Mouse (Mus musculus): Measurements from ENCODE around the gene Slc9a9. TPM values are rescaled to one million over a fixed set of nuclear protein-coding genes. Genes with fewer than 3 reads are reported as not detected.

Slc9a9 gene
- polyA plus RNA-seq, 1 experiment: not detected

- no peak for TF ChIP-seq POLR2A (IDR thresholded peaks at IDR 0.05; ENCODE audit: insufficient read depth, low read depth, low read length)
- TF ChIP-seq CTCF (IDR thresholded peaks at IDR 0.05; ENCODE audit: insufficient read depth, low read depth, low read length): no peak
- H3K27ac ChIP-seq (ENCODE audit: insufficient read depth, low read depth, low read length): no peak overlapping the region
- H3K4me1 ChIP-seq (ENCODE audit: control insufficient read depth, insufficient read depth, low read length): no peaks in the 10 kb centered on the region
- H3K4me3 ChIP-seq (ENCODE audit: insufficient read depth, low read depth, low read length): no peak overlapping the region
Observed at GRCm38 (mm10) chr9:95079951-95080350, 410.2 kb downstream of the Slc9a9 start.

- Histone ChIP-seq H3K27ac (ENCODE audit: insufficient read depth, low read depth, low read length) (no peak overlapping the region), H3K4me3 (ENCODE audit: insufficient read depth, low read depth, low read length) (no peak overlapping the region), H3K4me1 (ENCODE audit: control insufficient read depth, insufficient read depth, low read length) (no peaks in the 10 kb centered on the region)
- WGBS: 57% methylated on average over 8 of the region's 8 CpGs
- TF ChIP-seq POLR2A (IDR thresholded peaks at IDR 0.05; ENCODE audit: insufficient read depth, low read depth, low read length) (no peak), CTCF (IDR thresholded peaks at IDR 0.05; ENCODE audit: insufficient read depth, low read depth, low read length) (no peak)
Observed at GRCm38 (mm10) chr9:95086109-95086821, 416.6 kb downstream of the Slc9a9 start.

- no peak overlapping the region for H3K27ac ChIP-seq (ENCODE audit: insufficient read depth, low read depth, low read length)
- no peak for TF ChIP-seq POLR2A (IDR thresholded peaks at IDR 0.05; ENCODE audit: insufficient read depth, low read depth, low read length)
- no peak for TF ChIP-seq CTCF (IDR thresholded peaks at IDR 0.05; ENCODE audit: insufficient read depth, low read depth, low read length)
- 98% methylated on average over 4 of the region's 4 CpGs for WGBS
Observed at GRCm38 (mm10) chr9:95088221-95088620, 418.5 kb downstream of the Slc9a9 start.

GRCm38 (mm10) chr9:95089050-95089449 lies 419.3 kb downstream of the Slc9a9 start:
- Histone ChIP-seq H3K4me3 (ENCODE audit: insufficient read depth, low read depth, low read length) (no peak overlapping the region), H3K4me1 (ENCODE audit: control insufficient read depth, insufficient read depth, low read length) (no peaks in the 10 kb centered on the region), H3K27ac (ENCODE audit: insufficient read depth, low read depth, low read length) (no peak overlapping the region)
- TF ChIP-seq CTCF (IDR thresholded peaks at IDR 0.05; ENCODE audit: insufficient read depth, low read depth, low read length) (no peak), POLR2A (IDR thresholded peaks at IDR 0.05; ENCODE audit: insufficient read depth, low read depth, low read length) (no peak)
- WGBS: 37% methylated on average over 6 of the region's 6 CpGs

More at GRCm38 (mm10) chr9:95088221-95088620, 418.5 kb downstream of the Slc9a9 start:
- no peak overlapping the region for H3K4me3 ChIP-seq (ENCODE audit: insufficient read depth, low read depth, low read length)
- no peaks in the 10 kb centered on the region for H3K4me1 ChIP-seq (ENCODE audit: control insufficient read depth, insufficient read depth, low read length)

- TF ChIP-seq CTCF (IDR thresholded peaks at IDR 0.05; ENCODE audit: insufficient read depth, low read depth, low read length): no peak
- no peak for TF ChIP-seq POLR2A (IDR thresholded peaks at IDR 0.05; ENCODE audit: insufficient read depth, low read depth, low read length)
- Histone ChIP-seq H3K4me3 (ENCODE audit: insufficient read depth, low read depth, low read length) (no peak overlapping the region), H3K4me1 (ENCODE audit: control insufficient read depth, insufficient read depth, low read length) (no peaks in the 10 kb centered on the region), H3K27ac (ENCODE audit: insufficient read depth, low read depth, low read length) (no peak overlapping the region)
- WGBS: 81% methylated on average over 3 of the region's 3 CpGs
Observed at GRCm38 (mm10) chr9:95096486-95096885, 426.8 kb downstream of the Slc9a9 start.

GRCm38 (mm10) chr9:95105768-95106167 lies 436.1 kb downstream of the Slc9a9 start:
- H3K4me3 ChIP-seq (ENCODE audit: insufficient read depth, low read depth, low read length): no peak overlapping the region
- H3K27ac ChIP-seq (ENCODE audit: insufficient read depth, low read depth, low read length): no peak overlapping the region
- no peaks in the 10 kb centered on the region for H3K4me1 ChIP-seq (ENCODE audit: control insufficient read depth, insufficient read depth, low read length)
- WGBS: 81% methylated on average over 6 of the region's 6 CpGs
- TF ChIP-seq POLR2A (IDR thresholded peaks at IDR 0.05; ENCODE audit: insufficient read depth, low read depth, low read length): no peak
- TF ChIP-seq CTCF (IDR thresholded peaks at IDR 0.05; ENCODE audit: insufficient read depth, low read depth, low read length): no peak

- Histone ChIP-seq H3K4me1 (ENCODE audit: control insufficient read depth, insufficient read depth, low read length) (no peaks in the 10 kb centered on the region), H3K27ac (ENCODE audit: insufficient read depth, low read depth, low read length) (no peak overlapping the region), H3K4me3 (ENCODE audit: insufficient read depth, low read depth, low read length) (no peak overlapping the region)
- TF ChIP-seq POLR2A (IDR thresholded peaks at IDR 0.05; ENCODE audit: insufficient read depth, low read depth, low read length) (no peak), CTCF (IDR thresholded peaks at IDR 0.05; ENCODE audit: insufficient read depth, low read depth, low read length) (no peak)
Observed at GRCm38 (mm10) chr9:95109799-95110198, 440.1 kb downstream of the Slc9a9 start.

GRCm38 (mm10) chr9:95110768-95111167 lies 441.1 kb downstream of the Slc9a9 start:
- H3K27ac ChIP-seq (ENCODE audit: insufficient read depth, low read depth, low read length): no peak overlapping the region
- H3K4me1 ChIP-seq (ENCODE audit: control insufficient read depth, insufficient read depth, low read length): no peaks in the 10 kb centered on the region
- TF ChIP-seq POLR2A (IDR thresholded peaks at IDR 0.05; ENCODE audit: insufficient read depth, low read depth, low read length) (no peak), CTCF (IDR thresholded peaks at IDR 0.05; ENCODE audit: insufficient read depth, low read depth, low read length) (no peak)
- WGBS: 74% methylated on average over 5 of the region's 5 CpGs
- H3K4me3 ChIP-seq (ENCODE audit: insufficient read depth, low read depth, low read length): no peak overlapping the region

- no peak overlapping the region for H3K27ac ChIP-seq (ENCODE audit: insufficient read depth, low read depth, low read length)
- no peak overlapping the region for H3K4me3 ChIP-seq (ENCODE audit: insufficient read depth, low read depth, low read length)
- WGBS: 94% methylated on average over 1 of the region's 1 CpGs
- TF ChIP-seq CTCF (IDR thresholded peaks at IDR 0.05; ENCODE audit: insufficient read depth, low read depth, low read length) (no peak), POLR2A (IDR thresholded peaks at IDR 0.05; ENCODE audit: insufficient read depth, low read depth, low read length) (no peak)
- H3K4me1 ChIP-seq (ENCODE audit: control insufficient read depth, insufficient read depth, low read length): no peaks in the 10 kb centered on the region
Observed at GRCm38 (mm10) chr9:95111732-95112131, 442.0 kb downstream of the Slc9a9 start.

Data from olfactory bulb, adult 2 months (tissue).